In the genomic region with DNA sequence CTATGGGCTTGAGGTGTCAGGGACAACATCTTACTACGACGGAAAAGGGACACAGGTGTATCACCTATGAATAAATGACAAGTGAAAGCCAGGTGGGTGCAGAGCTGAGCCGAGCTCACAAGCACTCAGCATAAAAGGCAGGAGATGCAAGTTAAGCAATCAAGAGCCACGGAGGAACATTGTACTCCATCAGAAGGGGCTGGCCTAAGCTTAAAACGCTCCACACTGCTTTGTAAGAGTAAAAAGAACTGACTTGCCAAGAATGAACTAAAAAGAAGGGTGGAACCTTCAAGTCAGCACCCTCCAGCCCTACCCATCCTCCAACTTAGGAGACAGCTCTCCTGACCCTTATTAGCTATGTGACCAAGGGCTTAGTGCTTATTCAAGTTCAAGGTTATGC, we compare ENCODE assay signal across 8 mouse cellular contexts. TPM values are rescaled to one million over a fixed set of nuclear protein-coding genes. Genes with fewer than 3 reads are reported as not detected.
A peak's percentile ranks its signal among the peaks of the same experiment; 100 is the strongest.
DNase-seq lines count a peak whose midpoint lies in the region; ATAC-seq and TF ChIP-seq lines count a peak whose summit lies in the region.

No protein-coding gene starts in this region.

- peaks cover 65% of the 10 kb centered on the region for H3K4me1 ChIP-seq in liver, postnatal 0 days (ENCODE audit: insufficient read depth)

- 35% methylated on average over 5 of the region's 5 CpGs for WGBS in liver, postnatal 0 days (ENCODE audit: insufficient replicate concordance)

- H3K27me3 ChIP-seq in liver, postnatal 0 days (ENCODE audit: insufficient read depth, low read length) = no peaks in the 10 kb centered on the region

- peaks cover 17% of the 10 kb centered on the region for H3K36me3 ChIP-seq in liver, postnatal 0 days (replicated peaks; ENCODE audit: insufficient read depth, low read length)

- H3K4me3 ChIP-seq in liver, postnatal 0 days (ENCODE audit: low read depth, low read length) = no peak overlapping the region

- peak overlapping the region; percentile 31 for H3K4me2 ChIP-seq in liver, postnatal 0 days (ENCODE audit: low read depth, low read length)

- no peak for TF ChIP-seq CTCF in liver, postnatal 0 days (IDR thresholded peaks at IDR 0.05; ENCODE audit: low read depth)

- H3K9me3 ChIP-seq in liver, postnatal 0 days (ENCODE audit: low read length) = no peaks in the 10 kb centered on the region

- no peak for TF ChIP-seq EP300 in liver, postnatal 0 days (IDR thresholded peaks at IDR 0.05; ENCODE audit: low read depth)

- ATAC-seq in liver, postnatal 0 days = peak; percentile 28
- ATAC-seq in inflammation-experienced regulatory T-cells, adult 6 months = no peak

- peak; percentile 17 for DNase-seq in adrenal gland, postnatal 14 days
- DNase-seq in adrenal gland, postnatal 36 days = no peak
- DNase-seq in thymus, postnatal 0 days (ENCODE audit: low spot score) = peak; percentile 8
- no peak for DNase-seq in thymus, postnatal 10 days (ENCODE audit: low spot score in 2 of 2)
- DNase-seq in liver, postnatal 0 days = no peak
- no peak for DNase-seq in layer of hippocampus, adult 11-12 months (ENCODE audit: low spot score)
- no peak for DNase-seq in ovary, postnatal 36 days (ENCODE audit: low spot score)

- H3K27ac ChIP-seq in liver, postnatal 0 days (ENCODE audit: low read depth) = peak overlapping the region; percentile 80

- no peak overlapping the region; the same call in 1 of the 2 replicates for H3K9ac ChIP-seq in liver, postnatal 0 days (replicated peaks)

RNA-seq across cellular contexts. Expression of a gene that starts 10.7 kb away (rescaled TPM):
- 146 and 152 TPM in 2 replicates for total RNA-seq in adrenal gland, postnatal 14 days (2021)
- total RNA-seq in adrenal gland, postnatal 36 days (2021) = 100 to 1,000 TPM; 114 to 115 TPM
- 131 TPM in 2 replicates for polyA plus RNA-seq in thymus, postnatal 0 days (2015; fragmentation: Nextera tagmentation; extraction: Ambion mirVana)
- 47.5 and 47.7 TPM in 2 replicates for polyA plus RNA-seq in liver, postnatal 0 days (2015; fragmentation: Nextera tagmentation; extraction: Ambion mirVana)
- 100 to 1,000 TPM; 347 to 625 (median 370) TPM for polyA plus RNA-seq in inflammation-experienced regulatory T-cells, adult 6 months (2017; shearing (Covaris generic))

RNA-seq across cellular contexts. Expression of a gene that starts 55.4 kb away (rescaled TPM):
- total RNA-seq in adrenal gland, postnatal 14 days (2021) = 8.3 and 12.2 TPM in 2 replicates
- 1 to 10 TPM; 7.3 to 10.0 TPM for total RNA-seq in adrenal gland, postnatal 36 days (2021)
- 25.4 and 26.8 TPM in 2 replicates for polyA plus RNA-seq in thymus, postnatal 0 days (2015; fragmentation: Nextera tagmentation; extraction: Ambion mirVana)
- polyA plus RNA-seq in liver, postnatal 0 days (2015; fragmentation: Nextera tagmentation; extraction: Ambion mirVana) = 1.3 and 1.6 TPM in 2 replicates
- 10 to 100 TPM; 75.5 to 92.6 (median 81.1) TPM for polyA plus RNA-seq in inflammation-experienced regulatory T-cells, adult 6 months (2017; shearing (Covaris generic))

RNA-seq across cellular contexts. Expression of a gene that starts 59.8 kb away (rescaled TPM):
- total RNA-seq in adrenal gland, postnatal 14 days (2021) = 53.8 and 74.2 TPM in 2 replicates
- total RNA-seq in adrenal gland, postnatal 36 days (2021) = 10 to 100 TPM; 66.4 to 76.0 TPM
- polyA plus RNA-seq in thymus, postnatal 0 days (2015; fragmentation: Nextera tagmentation; extraction: Ambion mirVana) = 40.6 and 40.8 TPM in 2 replicates
- polyA plus RNA-seq in liver, postnatal 0 days (2015; fragmentation: Nextera tagmentation; extraction: Ambion mirVana) = 5.2 and 5.3 TPM in 2 replicates
- 100 to 1,000 TPM in 2 of 3 experiments, 10 to 100 TPM in 1; 64.4 to 113 (median 110) TPM for polyA plus RNA-seq in inflammation-experienced regulatory T-cells, adult 6 months (2017; shearing (Covaris generic))

Comparison
In these comparisons a context has a peak if more than half of its experiments do, and no peak if none do; other contexts are left out.
1. DNase-seq: peak in adrenal gland, postnatal 14 days (single experiment) and thymus, postnatal 0 days (single experiment); none in adrenal gland, postnatal 36 days (0 of 2), thymus, postnatal 10 days (0 of 2), liver, postnatal 0 days (single experiment), layer of hippocampus, adult 11-12 months (single experiment) and ovary, postnatal 36 days (single experiment).
2. RNA of a gene that starts 55.4 kb away (polyA plus RNA-seq): 75.5 to 92.6 TPM in inflammation-experienced regulatory T-cells, adult 6 months and 25.4 to 26.8 TPM in thymus, postnatal 0 days; 1.3 to 1.6 TPM in liver, postnatal 0 days; every median in the first group is over 10 times any median in the second.